Mouse (Mus musculus) adrenal gland, postnatal 4 days (tissue): ENCODE data around the gene Gm3402. TPM values are rescaled to one million over a fixed set of nuclear protein-coding genes. Genes with fewer than 3 reads are reported as not detected.
"Not testable (repeated sequence)": the region's sequence is repeated elsewhere in the genome, so short reads cannot be mapped to it uniquely, and the experiment has no call there.

ENCODE experiments used
- DNase-seq, 2 experiments: peaks; one replicate each; pipeline ENCODE4 v3.0.0; 2021 to 2022; ENCODE audit warnings: low spot score in 2 of 2, mixed read lengths in 2 of 2
- long read RNA-seq, 2 experiments: library from polyadenylated mRNA; stranded (forward); transcript quantifications; one replicate each; pipeline ENCODE4 v2.0.0; 2021
- total RNA-seq, 2 experiments: library from RNA; stranded (reverse); gene quantifications; 2 replicates each; pipeline ENCODE4 v1.2.3; 2021

The Gm3402 gene
- total RNA-seq = not detected
- long read RNA-seq, experiment 1 = 0 reads
- long read RNA-seq, experiment 2 = 0 reads

DNA sequence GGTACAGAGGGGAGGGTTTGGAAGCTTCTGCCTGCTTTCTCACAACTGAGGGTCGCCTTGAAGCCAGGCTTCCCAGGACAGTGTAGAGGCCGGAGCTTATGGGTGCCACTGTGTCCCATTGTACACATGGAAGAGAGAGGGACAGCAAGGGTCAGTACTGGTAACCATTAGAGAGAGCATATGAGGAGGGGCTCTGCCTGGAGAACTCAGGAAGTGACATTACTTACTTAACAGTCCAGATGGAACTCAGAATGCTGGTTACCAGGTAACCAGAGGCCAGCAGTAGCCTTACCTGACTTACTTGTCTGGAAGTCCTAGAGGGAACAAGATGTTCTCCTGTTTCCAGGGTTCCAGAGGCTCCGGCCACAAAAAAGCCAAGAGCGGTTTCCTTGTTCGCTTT, at the start of gene Gm3402:
Gm3402 (plus strand) TSS at position 301 of the 400 bp plus-strand sequence.
- not testable (repeated sequence) for DNase-seq

DNA sequence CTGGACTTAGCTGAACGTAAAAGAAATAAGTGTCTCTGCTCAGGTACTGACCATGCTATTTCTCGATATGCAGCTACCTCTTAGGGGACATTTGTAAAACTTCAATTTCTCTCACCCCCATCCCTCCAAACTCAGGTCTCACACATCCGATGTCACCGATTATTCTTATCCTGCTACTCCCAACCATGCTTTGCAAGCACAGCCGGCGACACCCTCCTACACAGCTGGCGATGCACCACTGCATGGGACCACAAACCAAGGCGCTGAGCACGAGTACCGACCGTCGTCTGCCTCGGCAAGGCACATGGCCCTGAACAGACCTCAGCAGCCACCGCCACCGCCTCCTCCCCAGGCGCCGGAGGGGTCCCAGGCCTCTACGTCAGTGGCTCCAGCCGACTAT, 47.3 kb upstream of the Gm3402 start:
- no peak for DNase-seq

- DNase-seq = no peak
These were observed 45.6 kb upstream of the Gm3402 start for GRCm38 (mm10) chr5:146468311-146468710.

- DNase-seq = no peak
These were observed 43.1 kb upstream of the Gm3402 start for GRCm38 (mm10) chr5:146470821-146471220.

DNA sequence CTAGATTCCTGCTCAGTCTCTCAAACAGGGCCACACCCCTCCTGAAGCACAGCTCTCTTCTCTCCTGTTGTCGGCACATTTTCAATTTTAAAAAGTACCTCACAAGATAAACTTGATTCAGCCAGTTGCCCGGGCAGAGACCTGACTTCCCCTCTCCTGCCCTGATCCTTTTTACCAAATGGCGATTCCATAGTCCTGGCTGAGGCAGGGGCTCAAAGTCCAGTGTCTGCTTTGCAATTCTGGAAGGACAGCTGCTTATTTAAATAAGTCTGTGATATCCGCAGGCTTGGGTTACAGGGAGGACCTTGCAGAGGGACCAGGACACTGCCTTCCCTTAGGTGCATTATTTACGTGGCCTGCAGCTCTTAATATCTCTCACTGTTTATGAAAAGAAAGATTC, 42.6 kb upstream of the Gm3402 start:
- no peak for DNase-seq

DNA sequence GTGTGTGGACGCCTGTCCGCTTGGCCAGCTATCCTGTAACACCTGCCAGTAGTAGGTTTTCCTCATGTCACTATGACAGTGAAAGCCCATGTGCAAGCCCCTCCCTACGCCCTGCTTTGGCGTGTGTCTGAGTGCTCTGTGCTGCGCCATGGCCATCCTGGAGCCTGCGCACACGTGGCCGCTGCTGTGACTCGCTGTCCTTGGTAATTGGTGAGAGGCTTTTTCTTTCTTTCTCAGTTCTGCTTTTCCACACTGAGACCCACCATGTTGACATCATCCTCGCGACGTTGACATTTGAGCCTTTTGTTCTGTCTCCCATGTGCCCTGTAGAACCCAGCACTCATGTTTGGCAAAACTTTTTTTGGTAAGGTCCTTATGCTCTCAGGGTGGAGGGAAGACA, 42.1 kb upstream of the Gm3402 start:
- DNase-seq = no peak

DNA sequence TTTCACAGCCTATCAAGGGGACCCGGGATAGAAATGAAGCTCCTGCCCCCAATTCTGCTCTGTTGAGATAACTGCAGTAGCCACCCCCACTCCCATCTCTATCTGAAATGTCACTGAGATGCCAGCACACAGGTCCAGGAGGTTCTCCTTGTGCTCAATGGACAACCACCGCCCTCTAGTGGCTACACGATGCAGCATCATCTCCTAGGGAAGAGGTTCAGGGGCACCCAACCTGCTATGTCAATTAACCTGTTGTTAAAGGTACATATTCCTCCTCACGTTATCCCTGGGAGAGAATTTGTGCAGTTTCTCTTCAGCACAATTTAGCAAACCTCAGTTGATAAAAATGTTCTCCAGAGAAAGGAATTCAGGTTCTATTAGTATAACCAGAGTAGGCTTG, 34.4 kb upstream of the Gm3402 start:
- not testable (repeated sequence) for DNase-seq

- DNase-seq = not testable (repeated sequence)
These were observed 32.3 kb upstream of the Gm3402 start, which contains the start of gene Gm6408 for GRCm38 (mm10) chr5:146481665-146482064. Gene Gm6408, plus strand, starts transcription at chr5:146481965.

GRCm38 (mm10) chr5:146488959-146489358, 25.0 kb upstream of the Gm3402 start:
- DNase-seq = not testable (repeated sequence)

GRCm38 (mm10) chr5:146491063-146491462, 22.9 kb upstream of the Gm3402 start, which contains the start of gene Gm6370:
Gene Gm6370, plus strand, starts transcription at chr5:146491363.
- not testable (repeated sequence) for DNase-seq

- DNase-seq = not testable (repeated sequence)
These were observed 11.8 kb upstream of the Gm3402 start, which contains the start of gene 4930449I24Rik for GRCm38 (mm10) chr5:146502099-146502498. Gene 4930449I24Rik, plus strand, starts transcription at chr5:146502399.

GRCm38 (mm10) chr5:146525501-146525900, 11.6 kb downstream of the Gm3402 start, which contains the start of gene Gm3404:
Gene Gm3404, plus strand, starts transcription at chr5:146525801.
- DNase-seq = not testable (repeated sequence)

DNA sequence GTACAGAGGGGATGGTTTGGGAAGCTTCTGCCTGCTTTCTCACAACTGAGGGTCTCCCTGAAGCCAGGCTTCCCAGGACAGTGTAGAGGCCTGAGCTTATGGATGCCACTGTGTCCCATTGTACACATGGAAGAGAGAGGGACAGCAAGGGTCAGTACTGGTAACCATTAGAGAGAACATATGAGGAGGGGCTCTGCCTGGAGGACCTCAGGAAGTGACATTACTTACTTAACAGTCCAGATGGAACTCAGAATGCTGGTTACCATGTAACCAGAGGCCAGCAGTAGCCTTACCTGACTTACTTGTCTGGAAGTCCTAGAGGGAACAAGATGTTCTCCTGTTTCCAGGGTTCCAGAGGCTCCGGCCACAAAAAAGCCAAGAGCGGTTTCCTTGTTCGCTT, 23.4 kb downstream of the Gm3402 start, which contains the start of gene Gm3409:
Gm3409 (plus strand) TSS at position 301 of the 400 bp plus-strand sequence.
- DNase-seq = not testable (repeated sequence)

- not testable (repeated sequence) for DNase-seq
These were observed 41.9 kb downstream of the Gm3402 start, which contains the start of gene Gm3415 for GRCm38 (mm10) chr5:146555836-146556235. Gene Gm3415, plus strand, starts transcription at chr5:146556136.

DNA sequence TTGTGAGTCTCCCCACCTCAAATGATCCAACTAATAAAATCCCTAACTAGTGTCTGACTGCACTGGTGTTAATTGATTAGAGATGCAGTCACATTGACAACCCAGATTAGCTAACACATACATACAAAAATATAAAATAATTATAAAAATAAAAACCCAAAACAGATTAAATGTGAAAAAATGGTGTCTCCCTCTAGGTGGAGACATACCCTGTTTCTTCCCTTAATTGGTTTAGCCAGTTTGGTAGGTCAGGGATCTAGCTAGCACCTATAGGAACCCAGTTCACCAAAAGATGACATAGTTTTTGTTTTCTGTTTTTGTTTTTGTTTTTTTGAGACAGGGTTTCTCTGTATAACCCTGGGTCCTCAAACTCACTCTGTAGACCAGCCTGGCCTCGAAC, 50.3 kb downstream of the Gm3402 start:
- DNase-seq = no peak

Other genes starting within 250 kb of the Gm3402 start
- gene Wasf3, start 129.1 kb upstream of the Gm3402 start, total RNA-seq = 10 to 100 TPM; 21.5 TPM
- not detected for gene Gm6408, start 32.2 kb upstream of the Gm3402 start, total RNA-seq
- gene Gm6370, start 22.8 kb upstream of the Gm3402 start, total RNA-seq = not detected
- gene 4930449I24Rik, start 11.7 kb upstream of the Gm3402 start, total RNA-seq = not detected
- not detected for gene Gm3404, start 11.7 kb downstream of the Gm3402 start, total RNA-seq
- gene Gm3409, start 23.5 kb downstream of the Gm3402 start, total RNA-seq = not detected
- not detected for gene Gm3415, start 42.0 kb downstream of the Gm3402 start, total RNA-seq
- under 1 TPM; 0.20 to 0.59 TPM for gene Gpr12, start 71.1 kb downstream of the Gm3402 start, total RNA-seq